Mouse (Mus musculus) naive thymus-derived CD4-positive, alpha-beta T cell, adult 5 months (primary cell): Measurements from ENCODE around the gene Zbtb18. TPM values are rescaled to one million over a fixed set of nuclear protein-coding genes. Genes with fewer than 3 reads are reported as not detected.

Experiments used
- polyA plus RNA-seq: library from polyadenylated mRNA; unstranded; fragments of 100-300 nt; shearing (Covaris generic); gene quantifications from one replicate; pipeline ENCODE4 v1.2.1, GENCODE M21; 2017

Zbtb18 gene
- polyA plus RNA-seq = 5.4 TPM

DNA sequence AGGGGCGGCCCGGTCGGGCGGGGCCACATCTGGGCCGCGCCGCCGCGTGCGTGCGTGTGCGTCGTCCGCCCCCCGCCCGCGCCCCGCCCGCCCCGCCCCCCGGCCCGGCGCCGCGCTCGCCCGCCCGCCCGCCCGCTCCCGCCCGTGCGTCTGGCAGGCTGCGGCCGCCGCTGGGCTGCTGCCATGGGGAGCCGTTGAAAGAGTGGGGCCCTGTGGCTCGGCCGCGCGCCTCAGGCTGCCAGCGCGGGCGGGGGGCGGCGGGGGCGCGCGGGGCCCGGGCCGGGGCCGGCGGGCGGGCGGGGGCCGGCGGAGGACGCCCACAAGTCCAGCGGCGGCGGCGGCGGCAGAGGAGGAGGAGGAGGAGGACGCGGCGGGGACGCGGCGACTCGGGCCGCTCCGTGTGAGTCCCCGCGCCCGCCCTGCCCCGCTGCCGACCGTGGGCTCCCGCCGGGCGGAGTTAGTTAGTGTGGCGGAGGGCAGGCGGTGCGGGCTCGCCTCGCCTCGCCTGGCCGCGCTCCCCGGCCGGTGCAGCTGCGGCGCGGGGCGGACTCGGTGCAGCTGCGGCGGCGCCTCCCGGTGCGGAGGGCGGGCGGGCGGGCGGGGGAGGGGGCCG, at the start of gene Zbtb18:
TSS of gene Zbtb18 (plus strand) at position 156 of the 613 bp plus-strand sequence.

Other genes with a start within 250 kb of the Zbtb18 start
- gene Akt3, start 184.1 kb upstream of the Zbtb18 start, polyA plus RNA-seq = 8.4 TPM